Mouse (Mus musculus) lung, postnatal 25 days (tissue): ENCODE results near the gene Rnf144b.

Experiments
- DNase-seq: peaks from one replicate; pipeline ENCODE4 v3.0.0; 2022; ENCODE audit warnings: low spot score

Rnf144b gene

GRCm38 (mm10) chr13:47124986-47125385 lies 2.5 kb downstream of the Rnf144b start:
- DNase-seq: no peak

GRCm38 (mm10) chr13:47125595-47125994 lies 3.1 kb downstream of the Rnf144b start:
- no peak for DNase-seq

DNA sequence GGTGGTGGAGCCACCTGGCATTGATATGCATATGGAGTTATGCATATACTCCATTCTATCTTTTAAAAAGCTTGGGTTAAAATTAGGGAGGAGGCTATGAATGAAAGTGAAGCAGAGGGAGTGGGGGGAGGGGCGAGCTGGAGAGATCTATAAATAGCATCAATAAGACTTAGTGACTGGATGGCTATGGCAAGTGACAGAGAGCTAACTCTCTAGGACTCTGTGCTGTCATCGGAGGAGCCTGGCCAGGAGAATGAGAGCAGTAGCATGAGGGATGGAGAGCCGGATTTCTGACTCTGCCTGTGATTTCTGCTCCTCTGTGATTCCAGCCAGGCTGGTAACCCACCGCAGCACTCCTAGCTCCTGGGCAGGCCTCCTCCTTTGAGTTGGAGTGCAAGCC lies 6.6 kb downstream of the Rnf144b start:
- no peak for DNase-seq

DNA sequence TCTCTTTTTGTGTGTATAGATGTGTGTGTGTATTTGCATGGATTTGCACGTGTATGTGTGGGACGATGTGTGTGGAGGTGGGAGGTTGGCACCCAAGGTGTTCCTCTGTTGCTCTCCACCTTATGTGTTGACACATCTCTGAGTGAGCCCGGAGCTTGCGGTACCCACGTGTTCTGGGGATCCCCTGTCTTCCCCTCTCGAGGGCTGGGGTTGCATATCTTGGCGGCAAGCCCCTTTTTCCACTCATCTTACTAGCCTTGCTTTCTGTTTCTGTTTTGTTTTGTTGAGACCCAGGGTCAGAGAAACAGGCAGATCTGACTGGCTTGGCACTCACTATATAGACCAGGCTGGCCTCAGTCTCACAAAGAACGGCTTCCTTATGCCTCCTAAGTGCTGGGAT lies 10.6 kb downstream of the Rnf144b start:
- no peak for DNase-seq

DNA sequence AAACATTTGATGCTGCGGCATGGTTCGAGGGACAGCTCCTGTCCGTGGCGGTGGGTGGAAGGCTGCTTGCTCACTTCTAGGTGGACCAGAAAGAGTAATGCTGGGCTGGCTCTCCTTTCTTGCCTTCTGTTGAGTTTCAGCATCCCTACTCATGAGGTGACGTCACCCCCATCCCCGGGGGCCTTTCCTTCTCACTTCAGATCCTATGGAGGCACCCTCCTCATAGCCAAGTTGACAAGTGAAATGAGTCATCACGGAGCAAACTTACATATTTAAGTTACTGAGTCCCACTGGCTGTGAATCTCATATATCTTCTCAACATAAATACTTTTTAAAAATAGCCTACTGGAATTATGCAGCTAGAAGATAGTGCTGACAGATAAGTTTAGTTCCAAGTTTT lies 12.4 kb downstream of the Rnf144b start:
- DNase-seq: no peak

DNA sequence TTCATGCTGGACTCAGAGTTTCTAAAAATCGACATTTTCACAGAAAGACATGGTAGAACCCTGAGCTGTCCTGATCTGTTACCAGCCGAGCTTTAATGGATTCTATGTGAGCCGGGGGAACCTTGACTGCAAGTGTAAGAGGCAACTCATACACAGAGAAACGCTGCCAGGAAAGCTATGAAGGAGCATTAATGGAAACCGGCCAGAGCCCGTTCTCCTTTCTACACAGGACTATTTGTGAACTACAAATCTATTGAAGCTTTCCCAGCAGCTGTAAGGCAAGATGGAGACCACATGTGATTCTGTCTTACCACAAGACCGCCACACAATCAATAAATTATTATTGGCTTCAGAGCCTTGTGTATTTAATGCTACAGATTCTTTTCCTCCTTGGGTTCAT lies 13.3 kb downstream of the Rnf144b start:
- DNase-seq: no peak

GRCm38 (mm10) chr13:47142764-47143163 lies 20.3 kb downstream of the Rnf144b start:
- DNase-seq: no peak

DNA sequence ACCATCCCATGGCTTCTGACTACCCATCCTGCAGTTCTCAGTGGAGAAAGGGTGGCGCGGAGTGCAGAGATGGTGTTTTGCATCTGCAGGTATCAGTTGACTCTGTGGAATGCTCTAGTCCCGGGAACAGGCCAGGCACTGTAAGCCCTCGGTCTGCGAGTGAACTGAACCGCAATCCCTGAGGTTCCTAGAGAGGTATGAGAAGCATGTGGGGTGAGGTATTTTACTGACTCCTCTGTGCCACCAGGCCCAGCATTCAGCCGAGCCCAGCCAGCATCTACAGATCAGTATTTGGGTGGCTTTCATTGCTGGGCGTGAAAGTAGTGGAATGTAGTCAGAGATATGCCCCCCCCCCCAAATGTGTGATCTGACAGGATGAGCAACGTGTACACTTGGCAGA lies 23.5 kb downstream of the Rnf144b start:
- no peak for DNase-seq

- no peak for DNase-seq
Measured at GRCm38 (mm10) chr13:47146388-47146787, 23.9 kb downstream of the Rnf144b start.

GRCm38 (mm10) chr13:47148573-47148972 lies 26.1 kb downstream of the Rnf144b start:
- no peak for DNase-seq

GRCm38 (mm10) chr13:47149993-47150392 lies 27.5 kb downstream of the Rnf144b start:
- no peak for DNase-seq

- peak; percentile 30 for DNase-seq
Measured at GRCm38 (mm10) chr13:47151060-47151459, 28.6 kb downstream of the Rnf144b start.

DNA sequence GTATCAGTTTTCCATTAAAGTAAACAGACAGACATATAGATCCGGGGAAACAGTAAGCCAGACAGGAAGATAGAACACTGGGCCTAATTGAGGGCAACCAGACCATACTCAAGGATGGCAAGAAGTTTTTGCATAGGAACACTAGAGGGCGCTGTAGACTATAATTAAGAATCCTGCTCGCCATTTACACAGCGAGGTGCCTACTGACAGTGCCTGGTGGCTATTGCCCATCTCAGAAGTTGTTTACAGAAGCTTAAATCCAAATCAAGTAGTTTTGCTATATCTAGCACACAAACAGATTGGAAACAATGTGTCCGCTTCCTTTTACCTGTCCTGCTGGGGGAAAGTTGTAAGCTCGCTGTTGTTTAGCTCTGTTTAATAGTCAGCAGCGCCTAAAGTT lies 29.9 kb downstream of the Rnf144b start:
- DNase-seq: peak; percentile 63

GRCm38 (mm10) chr13:47153206-47153605 lies 30.8 kb downstream of the Rnf144b start:
- DNase-seq: no peak

DNA sequence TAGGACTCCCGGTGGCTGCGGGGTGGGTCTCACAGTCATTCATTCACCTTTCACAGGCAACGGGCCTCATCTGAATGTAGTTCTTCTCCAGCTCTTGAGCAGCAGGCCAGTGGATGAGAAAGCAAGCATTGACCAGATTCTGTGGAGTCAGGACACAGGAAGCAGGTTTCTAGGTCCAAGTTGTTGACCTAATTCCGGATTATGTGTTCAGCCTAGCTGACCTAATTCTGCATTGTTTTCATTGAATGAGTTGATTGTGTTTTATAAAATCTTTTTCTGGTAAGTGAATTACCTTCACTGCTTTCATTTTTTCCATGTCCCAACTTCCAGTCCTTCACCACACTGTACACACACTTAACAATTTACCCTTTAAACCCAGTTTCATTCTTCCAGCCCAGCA lies 32.4 kb downstream of the Rnf144b start:
- DNase-seq: no peak

GRCm38 (mm10) chr13:47156841-47157240 lies 34.4 kb downstream of the Rnf144b start:
- DNase-seq: no peak

DNA sequence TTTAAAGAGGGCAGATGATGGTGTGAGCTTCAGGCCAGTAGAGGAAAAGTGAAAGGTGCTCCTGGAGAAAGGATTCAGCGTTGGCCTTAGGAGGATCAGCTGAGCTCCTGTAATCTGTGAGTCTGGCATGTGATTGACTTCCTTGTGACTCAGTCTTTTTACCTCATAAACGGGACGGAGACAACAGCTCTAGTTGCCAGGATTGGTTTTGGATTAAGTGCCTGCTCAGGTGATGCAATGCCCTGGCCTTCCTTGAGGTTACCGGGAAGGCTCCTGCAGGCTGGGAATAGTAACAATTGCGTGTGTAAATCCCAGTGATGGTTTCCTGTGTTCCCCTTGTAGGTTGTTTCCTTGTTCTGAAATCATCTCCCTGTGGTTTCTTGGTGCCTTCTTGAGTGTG lies 39.5 kb downstream of the Rnf144b start:
- DNase-seq: no peak

- no peak for DNase-seq
Measured at GRCm38 (mm10) chr13:47164732-47165131, 42.3 kb downstream of the Rnf144b start.

- DNase-seq: no peak
Measured at GRCm38 (mm10) chr13:47165261-47165660, 42.8 kb downstream of the Rnf144b start.

DNA sequence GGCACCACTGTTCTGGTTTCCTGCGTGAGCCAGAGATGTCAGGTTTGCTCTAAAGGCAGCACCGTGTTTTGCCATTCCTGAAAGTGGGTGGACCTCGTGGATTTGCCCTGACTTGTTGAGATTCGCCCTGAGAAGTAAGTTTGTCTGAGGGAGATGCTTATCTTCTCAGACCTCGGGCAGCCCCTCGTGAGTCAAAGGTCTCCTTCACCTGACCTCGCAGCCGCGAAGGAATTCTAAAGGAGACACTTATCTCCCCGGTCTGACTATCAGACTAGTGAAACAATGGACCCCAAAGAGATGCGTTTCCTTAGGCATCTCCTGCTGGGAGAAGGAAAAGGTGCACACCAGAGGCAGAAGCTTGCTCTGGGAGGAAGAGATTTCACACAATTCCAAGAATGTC lies 46.0 kb downstream of the Rnf144b start:
- no peak for DNase-seq

- no peak for DNase-seq
Measured at GRCm38 (mm10) chr13:47170026-47170425, 47.6 kb downstream of the Rnf144b start.

GRCm38 (mm10) chr13:47170811-47171555 lies 48.5 kb downstream of the Rnf144b start:
- no peak for DNase-seq

DNA sequence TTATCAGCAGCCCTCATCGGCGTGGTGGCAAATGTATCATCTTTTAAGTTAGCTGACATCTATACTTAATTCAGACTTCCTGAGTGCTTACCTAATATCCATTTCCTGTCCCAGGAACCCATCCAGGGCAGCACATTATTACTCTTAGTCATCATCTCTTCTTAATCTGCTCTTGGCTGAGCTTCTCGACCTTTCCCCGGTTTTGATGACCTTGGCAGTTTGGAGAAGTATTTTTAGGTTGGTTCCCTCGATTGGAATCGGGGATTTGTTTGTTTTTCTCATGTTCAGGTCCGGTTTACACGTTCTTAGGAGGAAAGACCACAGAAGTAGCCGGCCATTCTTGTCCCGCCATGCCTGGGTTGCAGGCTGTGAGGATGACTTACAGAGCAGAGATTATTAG lies 50.4 kb downstream of the Rnf144b start:
- no peak for DNase-seq

DNA sequence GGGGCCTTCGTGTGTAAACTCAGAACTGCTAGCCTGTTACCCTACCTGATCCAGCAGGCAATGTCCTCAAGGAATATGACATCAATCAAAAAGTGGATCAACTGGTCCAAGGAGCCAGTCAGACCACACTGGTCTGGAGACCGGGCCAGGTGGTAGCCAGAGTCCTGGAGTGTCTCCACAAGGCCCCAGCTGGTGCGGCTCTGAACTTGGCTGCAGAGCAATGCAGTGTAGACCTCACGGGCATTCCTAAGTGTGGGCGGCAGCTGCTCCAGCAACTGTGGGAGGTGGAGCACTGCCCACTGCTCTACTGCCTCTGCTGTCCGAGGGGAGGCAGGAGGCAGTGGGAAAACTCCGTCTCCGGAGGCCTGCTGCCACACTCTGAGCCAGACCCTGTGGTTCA lies 55.7 kb downstream of the Rnf144b start:
- no peak for DNase-seq
